Mouse (Mus musculus): Measurements from ENCODE around the gene Mocs3.

Gene Mocs3

GRCm38 (mm10) chr2:168223326-168223725 is 7.1 kb upstream of the Mocs3 start:
- TF ChIP-seq GATA4 (IDR thresholded peaks at IDR 0.05; ENCODE audit: insufficient replicate concordance, low read length) = no peak

DNA sequence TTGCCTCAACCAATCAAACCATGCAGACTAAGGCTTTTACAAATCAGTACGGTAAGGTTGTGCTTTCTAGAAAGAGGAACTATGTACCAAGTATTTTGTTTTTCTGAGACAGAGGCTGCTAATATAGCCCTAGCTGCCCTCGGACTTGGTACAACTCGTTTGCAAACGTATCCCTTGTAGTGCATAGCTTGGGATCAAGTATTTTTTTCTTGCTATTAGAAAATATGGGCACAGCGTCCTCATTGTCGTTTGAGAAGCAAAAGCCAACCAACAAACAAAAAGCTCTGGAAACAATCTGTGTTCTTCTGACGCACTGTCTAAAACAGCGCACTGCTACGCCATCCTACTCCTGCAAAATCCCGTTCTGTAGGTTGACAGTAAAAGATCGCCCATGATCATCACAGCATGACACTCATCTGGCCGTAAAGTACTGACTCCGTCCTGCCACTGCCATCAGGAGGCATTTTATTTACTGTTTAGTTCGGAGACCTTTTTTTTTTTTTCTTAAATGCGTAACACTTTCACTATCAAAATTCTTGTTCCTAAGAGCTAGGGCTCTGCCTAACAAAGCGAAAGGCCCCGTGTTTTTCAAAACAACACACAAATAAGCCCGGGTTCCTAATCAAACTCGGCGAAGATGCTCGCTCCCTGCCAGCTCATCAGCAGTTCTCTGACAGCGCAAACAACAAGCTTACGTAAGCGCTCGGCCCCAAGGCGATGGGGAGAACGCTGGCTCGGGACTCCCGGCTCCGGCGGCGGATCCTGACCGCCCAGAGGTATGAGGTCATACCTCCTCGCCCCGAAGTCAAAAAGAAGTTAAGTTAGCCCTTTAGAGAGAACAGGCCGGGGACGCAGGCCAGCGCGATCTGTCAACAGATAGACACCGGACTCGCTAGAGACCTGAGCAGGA is 1.1 kb upstream of the Mocs3 start:
- TF ChIP-seq GATA4 (IDR thresholded peaks at IDR 0.05; ENCODE audit: insufficient replicate concordance, low read length) = no peak

DNA sequence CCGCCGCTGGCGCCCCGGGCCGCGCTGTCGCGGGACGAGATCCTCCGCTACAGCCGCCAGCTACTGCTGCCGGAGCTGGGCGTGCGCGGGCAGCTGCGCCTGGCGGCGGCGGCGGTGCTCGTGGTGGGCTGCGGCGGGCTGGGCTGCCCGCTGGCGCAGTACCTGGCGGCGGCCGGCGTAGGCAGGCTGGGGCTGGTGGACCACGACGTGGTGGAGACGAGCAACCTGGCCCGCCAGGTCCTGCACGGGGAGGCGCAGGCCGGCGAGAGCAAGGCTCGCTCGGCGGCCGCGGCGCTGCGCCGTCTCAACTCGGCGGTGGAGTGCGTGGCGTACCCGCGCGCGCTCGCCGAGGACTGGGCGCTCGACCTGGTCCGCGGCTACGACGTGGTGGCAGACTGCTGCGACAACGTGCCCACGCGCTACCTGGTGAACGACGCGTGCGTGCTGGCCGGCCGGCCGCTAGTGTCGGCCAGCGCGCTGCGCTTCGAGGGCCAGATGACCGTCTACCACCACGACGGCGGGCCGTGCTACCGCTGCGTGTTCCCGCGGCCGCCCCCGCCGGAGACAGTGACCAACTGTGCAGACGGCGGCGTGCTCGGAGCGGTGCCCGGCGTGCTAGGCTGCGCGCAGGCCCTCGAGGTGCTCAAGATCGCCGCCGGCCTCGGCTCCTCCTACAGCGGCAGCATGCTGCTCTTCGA is 500 bp downstream of the Mocs3 start:
- no peak for TF ChIP-seq GATA4 (IDR thresholded peaks at IDR 0.05; ENCODE audit: insufficient replicate concordance, low read length)

DNA sequence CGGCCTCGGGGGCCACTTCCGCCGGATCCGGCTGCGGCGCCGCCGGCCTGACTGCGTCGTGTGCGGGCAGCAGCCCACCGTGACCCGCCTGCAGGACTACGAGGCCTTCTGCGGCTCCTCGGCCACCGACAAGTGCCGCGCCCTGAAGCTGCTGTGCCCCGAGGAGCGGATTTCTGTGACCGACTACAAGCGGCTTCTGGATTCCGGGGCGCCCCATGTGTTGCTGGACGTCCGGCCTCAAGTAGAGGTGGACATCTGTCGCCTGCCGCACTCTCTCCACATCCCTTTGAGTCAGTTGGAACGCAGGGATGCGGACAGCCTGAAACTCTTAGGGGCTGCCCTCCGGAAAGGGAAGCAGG is 1.0 kb downstream of the Mocs3 start:
- TF ChIP-seq GATA4 (IDR thresholded peaks at IDR 0.05; ENCODE audit: insufficient replicate concordance, low read length) = no peak

DNA sequence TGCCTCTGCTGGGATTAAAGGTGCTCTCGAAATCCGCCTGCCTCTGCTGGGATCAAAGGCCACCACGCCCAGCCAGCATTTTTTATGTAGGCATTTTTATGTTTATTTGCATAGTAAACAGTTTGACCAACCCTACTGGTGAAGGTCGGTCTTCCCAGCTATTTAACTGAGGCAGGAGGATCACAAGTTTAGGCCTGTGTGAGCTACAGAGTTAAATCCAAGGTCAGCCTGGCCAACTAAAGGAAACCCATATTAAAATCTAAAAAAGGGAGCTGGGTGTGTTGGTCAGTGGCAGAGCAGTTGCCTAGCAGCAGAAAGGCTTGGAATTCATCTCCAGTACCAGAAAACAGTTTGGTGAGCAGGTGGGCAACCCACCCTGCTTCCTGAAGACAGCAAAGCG is 2.9 kb downstream of the Mocs3 start:
- TF ChIP-seq GATA4 (IDR thresholded peaks at IDR 0.05; ENCODE audit: insufficient replicate concordance, low read length) = no peak

DNA sequence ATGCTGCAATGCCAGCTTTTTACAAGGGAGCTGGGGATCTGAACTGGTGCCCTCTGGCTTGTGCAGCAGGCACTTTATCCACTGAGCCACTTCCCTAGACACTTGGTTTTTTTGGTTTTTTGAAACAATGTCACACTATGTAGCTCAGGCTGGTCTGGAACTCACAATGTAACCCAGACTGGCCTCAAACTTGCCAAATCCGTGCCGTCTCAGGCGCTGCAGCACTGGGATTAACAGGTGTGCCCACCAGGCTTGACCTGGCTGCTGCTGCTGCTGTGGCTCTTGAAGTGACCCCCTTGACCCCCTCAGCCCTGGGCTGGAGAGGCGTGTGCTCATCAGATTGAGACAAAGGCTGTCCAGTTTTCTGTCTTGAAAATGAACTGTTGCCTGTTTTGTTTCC is 7.9 kb downstream of the Mocs3 start:
- no peak for TF ChIP-seq GATA4 (IDR thresholded peaks at IDR 0.05; ENCODE audit: insufficient replicate concordance, low read length)

DNA sequence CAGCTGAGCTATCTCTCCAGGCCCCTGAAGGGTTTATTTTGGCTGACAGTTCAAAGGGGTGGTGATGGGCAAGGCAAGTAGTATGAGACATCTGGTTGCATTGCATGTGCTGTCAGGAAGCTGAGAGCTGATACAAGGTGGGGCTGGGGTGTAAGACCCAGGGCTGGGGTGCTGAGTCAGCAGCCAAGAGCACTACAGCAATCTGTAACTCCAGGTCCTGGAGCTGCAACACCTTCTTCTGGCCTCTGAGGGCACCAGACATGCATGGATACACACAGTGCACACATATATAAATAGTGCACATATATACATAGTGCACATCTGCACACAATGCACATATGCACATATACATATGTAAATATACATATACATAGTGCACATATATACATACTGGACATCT is 12.4 kb downstream of the Mocs3 start:
- TF ChIP-seq GATA4 (IDR thresholded peaks at IDR 0.05; ENCODE audit: insufficient replicate concordance, low read length) = no peak

- no peak for TF ChIP-seq GATA4 (IDR thresholded peaks at IDR 0.05; ENCODE audit: insufficient replicate concordance, low read length)
Measured at GRCm38 (mm10) chr2:168243278-168243677, 12.9 kb downstream of the Mocs3 start.

DNA sequence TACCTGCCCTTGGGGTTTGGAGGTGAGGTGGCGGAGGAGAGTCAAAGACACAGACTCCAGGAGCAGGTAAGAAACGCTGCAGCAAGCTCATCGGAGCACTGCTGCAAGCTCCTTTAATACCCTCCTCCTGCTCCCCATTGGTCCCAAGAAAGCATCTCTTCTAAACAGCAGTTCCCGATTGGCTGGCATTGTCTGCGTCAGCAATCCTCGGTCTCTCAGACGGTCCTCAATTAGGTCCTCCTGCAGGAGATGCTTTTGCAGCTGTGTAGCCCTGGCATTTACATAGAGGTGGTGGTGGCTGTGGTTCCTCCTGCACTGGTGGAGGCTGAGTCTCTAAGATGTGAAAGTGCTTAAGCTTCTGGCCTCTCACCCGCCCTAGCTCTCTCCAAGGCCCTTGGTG is 15.1 kb downstream of the Mocs3 start:
- TF ChIP-seq GATA4 (IDR thresholded peaks at IDR 0.05; ENCODE audit: insufficient replicate concordance, low read length) = no peak

DNA sequence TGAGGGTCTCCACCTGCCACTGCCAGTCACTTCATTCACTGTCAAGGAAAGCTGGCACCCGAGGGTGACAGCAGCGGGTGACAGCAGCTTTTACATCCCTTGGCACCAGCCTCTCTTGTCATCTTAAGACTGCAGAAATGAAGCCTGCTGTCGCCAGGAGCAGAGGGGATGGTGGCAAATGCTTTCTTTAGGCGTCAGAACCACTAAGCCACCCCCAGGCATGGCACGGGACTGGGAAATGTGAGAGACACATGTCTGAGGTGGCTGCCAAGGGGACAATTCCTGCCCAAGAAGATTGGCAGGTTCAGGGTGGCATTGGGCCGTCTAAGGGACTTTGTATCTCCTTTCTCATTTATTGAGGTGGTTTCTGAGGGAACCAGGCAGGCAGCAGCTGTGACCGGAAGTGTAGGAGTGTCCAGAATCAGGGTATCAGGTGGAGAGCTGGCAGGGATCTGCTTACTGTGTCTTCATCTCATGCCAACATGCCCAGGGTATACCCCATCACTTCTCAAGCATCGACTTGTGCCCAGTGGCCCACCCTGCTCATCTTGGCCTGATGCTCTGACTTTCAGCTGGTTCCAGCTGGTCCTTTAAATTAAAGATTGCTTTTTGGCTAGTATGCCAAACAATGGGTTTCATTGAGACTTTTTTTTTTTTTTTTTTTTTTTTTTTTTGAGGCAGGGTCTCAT is 17.9 kb downstream of the Mocs3 start:
- no peak for TF ChIP-seq GATA4 (IDR thresholded peaks at IDR 0.05; ENCODE audit: insufficient replicate concordance, low read length)

DNA sequence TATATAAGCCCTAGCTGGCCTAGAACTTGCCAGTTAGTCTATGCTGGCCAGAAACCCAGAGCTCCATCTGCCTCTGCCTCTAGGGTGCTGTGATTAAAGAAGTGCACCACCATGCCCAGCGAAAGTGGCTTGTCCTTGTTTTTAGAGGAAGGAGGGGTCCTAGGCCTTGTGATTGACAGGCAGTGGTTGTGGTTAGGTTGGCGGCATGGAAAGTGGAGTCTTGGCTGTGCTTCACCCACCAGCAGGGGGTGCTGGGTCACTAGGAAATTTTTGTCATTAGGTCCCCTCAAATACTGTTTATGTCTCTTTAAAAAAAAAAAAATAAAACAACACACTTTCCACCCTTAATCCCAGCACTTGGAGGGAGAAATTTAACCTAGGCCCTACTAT is 18.4 kb downstream of the Mocs3 start:
- no peak for TF ChIP-seq GATA4 (IDR thresholded peaks at IDR 0.05; ENCODE audit: insufficient replicate concordance, low read length)

DNA sequence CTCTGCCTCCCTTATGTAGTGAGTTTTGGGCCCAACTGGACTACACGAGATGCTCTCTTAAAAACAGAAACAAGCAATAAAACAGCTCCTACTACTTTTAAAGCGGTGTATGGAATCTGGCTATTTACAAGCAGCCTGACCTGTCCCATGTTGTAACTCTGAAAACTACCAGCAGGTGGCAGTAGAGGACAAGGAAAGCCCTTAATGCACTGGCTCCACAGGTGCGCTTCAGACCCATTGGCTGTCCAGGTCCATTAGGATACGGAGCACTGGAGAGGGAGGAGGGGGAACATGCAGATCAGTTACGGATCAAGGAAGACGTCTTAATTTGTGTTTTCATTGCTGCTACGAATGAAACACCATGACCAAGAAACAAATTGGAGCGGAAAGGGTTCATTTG is 19.8 kb downstream of the Mocs3 start:
- no peak for TF ChIP-seq GATA4 (IDR thresholded peaks at IDR 0.05; ENCODE audit: insufficient replicate concordance, low read length)

GRCm38 (mm10) chr2:168252639-168253292 is 22.3 kb downstream of the Mocs3 start:
- TF ChIP-seq GATA4 (IDR thresholded peaks at IDR 0.05; ENCODE audit: insufficient replicate concordance, low read length) = no peak

- TF ChIP-seq GATA4 (IDR thresholded peaks at IDR 0.05; ENCODE audit: insufficient replicate concordance, low read length) = no peak
Measured at GRCm38 (mm10) chr2:168253822-168254221, 23.4 kb downstream of the Mocs3 start.

- no peak for TF ChIP-seq GATA4 (IDR thresholded peaks at IDR 0.05; ENCODE audit: insufficient replicate concordance, low read length)
Measured at GRCm38 (mm10) chr2:168256506-168256905, 26.1 kb downstream of the Mocs3 start.
